Mouse (Mus musculus) megakaryocyte, embryonic 14.5 days (primary cell): ENCODE results near the gene Tmem235. TPM values are rescaled to one million over a fixed set of nuclear protein-coding genes. Genes with fewer than 3 reads are reported as not detected.

Experiments used
- H3K27me3 ChIP-seq: replicated peaks from 2 replicates; pipeline ENCODE3; 2012; ENCODE audit warnings: inconsistent platforms
- H3K36me3 ChIP-seq: replicated peaks from 2 replicates; pipeline ENCODE3; 2012; ENCODE audit warnings: low read length, inconsistent platforms, mixed read lengths
- H3K4me1 ChIP-seq: 2 replicates; pipeline ENCODE4 v1.6.1; 2012; ENCODE audit warnings: inconsistent platforms
- H3K4me3 ChIP-seq: replicated peaks from 2 replicates; pipeline ENCODE3; 2012; ENCODE audit warnings: moderate library complexity, mild to moderate bottlenecking, inconsistent platforms
- H3K9me3 ChIP-seq: 2 replicates; pipeline ENCODE4 v1.6.1; 2012; ENCODE audit warnings: inconsistent platforms
- FLI1 ChIP-seq: IDR thresholded peaks from 2 replicates; pipeline ENCODE4 v1.6.1; 2012; ENCODE audit warnings: low read length, inconsistent platforms, mixed read lengths
- GATA1 ChIP-seq: IDR thresholded peaks from 3 replicates; pipeline ENCODE4 v1.6.1; 2012; ENCODE audit warnings: mixed read lengths, low read length, inconsistent platforms, borderline replicate concordance
- polyA plus RNA-seq: library from polyadenylated mRNA; stranded (reverse); fragments of >175 nt; gene quantifications from 2 replicates; pipeline ENCODE4 v1.2.3, GENCODE M21; 2012; ENCODE audit warnings: low replicate concordance; ENCODE audit not compliant: insufficient read depth

Tmem235 gene
- polyA plus RNA-seq, 1 experiment, result 0.07 TPM

GRCm38 (mm10) chr11:117824060-117824969 lies 36.2 kb upstream of the Tmem235 start:
- TF ChIP-seq GATA1 (no peak), FLI1 (no peak)
- Histone ChIP-seq H3K27me3 (peaks cover 26% of the 10 kb centered on the region), H3K36me3 (peaks cover 45% of the 10 kb centered on the region), H3K4me3 (peak overlapping the region; percentile 90), H3K4me1 (peaks cover 76% of the 10 kb centered on the region), H3K9me3 (no peaks in the 10 kb centered on the region)

- Histone ChIP-seq H3K4me1 (peaks cover 88% of the 10 kb centered on the region), H3K9me3 (no peaks in the 10 kb centered on the region), H3K27me3 (peaks cover 29% of the 10 kb centered on the region), H3K4me3 (peak within 1 kb of the TSS; percentile 90), H3K36me3 (peaks cover 33% of the 10 kb centered on the region)
- no peak for TF ChIP-seq GATA1
- no peak; the same call in 1 of the 2 replicates for TF ChIP-seq FLI1
Observed at GRCm38 (mm10) chr11:117825333-117826101, 35.0 kb upstream of the Tmem235 start, which contains the start of the genes Afmid and Tk1. Gene Afmid, plus strand, starts transcription at chr11:117825924. Gene Tk1, minus strand, starts transcription at chr11:117826092.

GRCm38 (mm10) chr11:117826164-117826563 lies 34.4 kb upstream of the Tmem235 start:
- H3K9me3 ChIP-seq, result no peaks in the 10 kb centered on the region
- H3K27me3 ChIP-seq, result peaks cover 32% of the 10 kb centered on the region
- peaks cover 92% of the 10 kb centered on the region for H3K4me1 ChIP-seq
- H3K36me3 ChIP-seq, result peaks cover 28% of the 10 kb centered on the region
- no peak for TF ChIP-seq FLI1
- TF ChIP-seq GATA1, result no peak
- H3K4me3 ChIP-seq, result no peak overlapping the region

- Histone ChIP-seq H3K4me3 (no peak overlapping the region), H3K27me3 (peaks cover 32% of the 10 kb centered on the region), H3K36me3 (peaks cover 20% of the 10 kb centered on the region), H3K9me3 (no peaks in the 10 kb centered on the region), H3K4me1 (peaks cover 92% of the 10 kb centered on the region)
- no peak for TF ChIP-seq FLI1
- no peak for TF ChIP-seq GATA1
Observed at GRCm38 (mm10) chr11:117826916-117827315, 33.6 kb upstream of the Tmem235 start.

- H3K36me3 ChIP-seq, result peaks cover 16% of the 10 kb centered on the region
- H3K4me1 ChIP-seq, result peaks cover 94% of the 10 kb centered on the region
- no peak overlapping the region for H3K4me3 ChIP-seq
- TF ChIP-seq GATA1, result no peak
- TF ChIP-seq FLI1, result no peak
- H3K27me3 ChIP-seq, result peaks cover 32% of the 10 kb centered on the region
- H3K9me3 ChIP-seq, result no peaks in the 10 kb centered on the region
Observed at GRCm38 (mm10) chr11:117827386-117827785, 33.2 kb upstream of the Tmem235 start.

GRCm38 (mm10) chr11:117828149-117828887 lies 32.2 kb upstream of the Tmem235 start:
- Histone ChIP-seq H3K4me3 (peak overlapping the region; percentile 29), H3K4me1 (peaks cover 93% of the 10 kb centered on the region)
- TF ChIP-seq GATA1 (no peak), FLI1 (no peak)

GRCm38 (mm10) chr11:117828888-117829604 lies 31.5 kb upstream of the Tmem235 start:
- Histone ChIP-seq H3K4me1 (peaks cover 91% of the 10 kb centered on the region), H3K9me3 (no peaks in the 10 kb centered on the region), H3K36me3 (no peaks in the 10 kb centered on the region), H3K27me3 (peaks cover 30% of the 10 kb centered on the region), H3K4me3 (peak overlapping the region; percentile 42)
- no peak; the same call in 2 of the 3 replicates for TF ChIP-seq GATA1
- TF ChIP-seq FLI1, result no peak

More at GRCm38 (mm10) chr11:117828149-117828887, 32.2 kb upstream of the Tmem235 start:
- Histone ChIP-seq H3K36me3 (peaks cover 6% of the 10 kb centered on the region), H3K9me3 (no peaks in the 10 kb centered on the region), H3K27me3 (peaks cover 30% of the 10 kb centered on the region)

- H3K27me3 ChIP-seq, result peaks cover 30% of the 10 kb centered on the region
- H3K36me3 ChIP-seq, result no peaks in the 10 kb centered on the region
- H3K9me3 ChIP-seq, result no peaks in the 10 kb centered on the region
- no peak for TF ChIP-seq FLI1
- TF ChIP-seq GATA1, result no peak
- peaks cover 91% of the 10 kb centered on the region for H3K4me1 ChIP-seq
- no peak overlapping the region for H3K4me3 ChIP-seq
Observed at GRCm38 (mm10) chr11:117829671-117830215, 30.8 kb upstream of the Tmem235 start.
